Mouse (Mus musculus) bone marrow, adult 2 months (tissue): ENCODE measurements around the gene Cd2ap.

Experiments used
- CTCF ChIP-seq: fragments of 200-500 bp; IDR thresholded peaks from 2 replicates; pipeline ENCODE4 v1.5.1; 2011; ENCODE audit warnings: low read length, control low read depth; ENCODE audit not compliant: control insufficient read depth, insufficient read depth
- POLR2A ChIP-seq: fragments of 200-500 bp; IDR thresholded peaks from 2 replicates; pipeline ENCODE4 v1.6.1; 2011; ENCODE audit warnings: low read depth, mild to moderate bottlenecking, control low read depth, low read length, borderline replicate concordance; ENCODE audit not compliant: control insufficient read depth

DNA sequence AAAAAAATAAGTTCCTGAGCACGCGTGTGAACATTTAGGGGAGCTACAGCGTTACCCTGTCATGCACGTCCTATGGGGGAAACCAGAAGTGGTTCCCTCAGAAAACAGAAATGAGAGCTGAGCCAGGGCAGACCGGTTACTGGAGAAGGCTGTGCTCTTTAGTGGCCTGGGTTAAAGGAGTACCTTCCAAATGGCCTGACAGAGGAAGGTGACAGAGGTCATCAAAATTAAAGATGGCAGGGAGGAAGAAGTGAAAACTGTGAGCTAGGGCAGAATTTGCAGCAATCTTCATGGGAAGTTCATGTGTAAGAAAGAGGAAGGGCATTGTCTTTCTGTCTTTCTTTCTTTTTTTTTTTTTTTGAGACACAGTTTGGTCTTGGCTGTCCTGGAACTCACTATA, 48.3 kb upstream of the Cd2ap start:
- TF ChIP-seq CTCF: no peak
- TF ChIP-seq POLR2A: no peak
